Mouse (Mus musculus) ES-Bruce4 (cell line): ENCODE measurements at regions not wholly inside any gene's neighbourhood (a gene's known extent, or its start where the extent isn't known, plus 50 kb on each side); places are given as distances from the start of the nearest gene placed in this dataset.

ENCODE experiments used
- CTCF ChIP-seq: IDR thresholded peaks from one replicate; pipeline ENCODE4 v1.8.1; 2011; ENCODE audit warnings: low read depth, low read length
- EP300 ChIP-seq: IDR thresholded peaks from 2 replicates; pipeline ENCODE4 v1.6.1; 2011; ENCODE audit warnings: low read depth, low read length; ENCODE audit not compliant: insufficient read depth

DNA sequence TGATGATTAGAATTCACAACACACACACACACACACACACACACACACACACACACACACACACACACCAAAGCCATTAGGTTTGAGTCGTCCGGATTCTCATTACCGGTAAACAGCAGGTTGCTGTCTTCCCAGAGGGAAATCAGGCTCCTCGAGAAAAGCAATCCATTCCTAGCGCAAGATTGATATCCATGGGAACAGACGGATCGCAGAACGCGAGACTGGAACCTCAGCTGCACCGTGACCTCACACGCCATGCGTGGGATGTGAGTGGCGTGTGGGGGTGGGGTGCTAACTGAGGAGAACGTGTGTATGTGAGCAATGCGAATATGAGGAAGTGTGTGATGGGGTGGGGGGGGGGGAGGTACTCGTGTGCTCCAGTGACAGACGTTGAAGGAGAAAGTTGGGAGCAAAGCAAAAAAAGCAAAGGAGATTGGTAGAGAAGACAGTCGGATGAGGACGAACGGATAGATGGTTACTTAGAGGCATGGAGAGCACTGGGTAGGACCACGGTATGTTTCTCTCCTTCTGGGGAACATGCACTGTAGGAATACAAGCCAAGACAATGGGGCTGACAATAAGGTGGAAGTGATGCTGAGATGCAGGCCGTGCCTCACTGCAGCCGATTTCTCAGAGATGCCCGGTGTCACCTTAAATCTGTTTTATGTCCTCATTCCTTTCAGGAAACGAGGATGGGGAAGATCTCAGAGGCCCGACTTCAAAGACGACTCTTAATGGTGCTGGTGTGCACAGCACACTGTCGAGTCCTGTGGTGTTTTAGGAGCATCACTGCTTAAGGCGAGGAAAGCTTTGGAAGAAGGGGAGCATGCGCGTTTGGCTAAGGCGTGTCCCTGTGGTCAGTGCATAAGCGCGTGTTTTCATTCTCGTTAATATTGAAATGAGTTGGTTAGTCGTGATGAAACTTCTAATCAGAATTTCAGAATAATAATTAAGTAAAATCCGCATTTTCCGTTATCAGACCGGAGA lies 516.7 kb upstream of the BB014433 start:
- TF ChIP-seq CTCF (no peak), EP300 (no peak)
